Mouse (Mus musculus) hindbrain, embryonic 16.5 days (tissue): ENCODE data around the gene Serpinb1c. TPM values are rescaled to one million over a fixed set of nuclear protein-coding genes. Genes with fewer than 3 reads are reported as not detected.

ENCODE experiments used
- ATAC-seq: fragments of 200-750 bp; cut with Nextera tagmentation; 2 replicates; pipeline ENCODE4 v1.8.0; 2017; ENCODE audit warnings: moderate TSS enrichment, moderate library complexity
- H3K27ac ChIP-seq: fragments of 300-500 bp; sonication (generic); 2 replicates; pipeline ENCODE4 v1.5.1; 2014; ENCODE audit warnings: low read depth, mild to moderate bottlenecking, control low read depth, low read length, moderate library complexity
- H3K27me3 ChIP-seq: fragments of 300-500 bp; sonication (generic); replicated peaks from 2 replicates; pipeline ENCODE4 v1.6.1; 2014; ENCODE audit warnings: low read length; ENCODE audit not compliant: control insufficient read depth, insufficient read depth
- H3K36me3 ChIP-seq: fragments of 300-500 bp; sonication (generic); 2 replicates; pipeline ENCODE4 v1.6.1; 2014; ENCODE audit warnings: mild to moderate bottlenecking, low read length, moderate library complexity, mixed read lengths; ENCODE audit not compliant: control insufficient read depth, insufficient read depth
- H3K4me1 ChIP-seq: fragments of 300-500 bp; sonication (generic); 2 replicates; pipeline ENCODE4 v1.6.1; 2014; ENCODE audit warnings: low read depth, low read length; ENCODE audit not compliant: control insufficient read depth, insufficient read depth
- H3K4me2 ChIP-seq: fragments of 300-500 bp; sonication (generic); 2 replicates; pipeline ENCODE4 v1.6.1; 2014; ENCODE audit warnings: mild to moderate bottlenecking, low read length, control low read depth, moderate library complexity
- H3K4me3 ChIP-seq: fragments of 300-500 bp; sonication (generic); 2 replicates; pipeline ENCODE4 v1.5.1; 2014; ENCODE audit warnings: mild to moderate bottlenecking, low read length, control low read depth, moderate library complexity
- H3K9ac ChIP-seq: fragments of 300-500 bp; sonication (generic); 2 replicates; pipeline ENCODE4 v1.6.1; 2014; ENCODE audit warnings: low read depth, mild to moderate bottlenecking, control low read depth, low read length, moderate library complexity
- H3K9me3 ChIP-seq: fragments of 300-500 bp; sonication (generic); 2 replicates; pipeline ENCODE4 v1.6.1; 2014; ENCODE audit warnings: mild to moderate bottlenecking, low read length, moderate library complexity; ENCODE audit not compliant: control insufficient read depth
- WGBS: fragments of 180-500 bp; shearing (Covaris S2); extraction: QIAGEN DNeasy Blood & Tissue Kit; methylation state at CpG from one replicate; pipeline ENCODE4 v1.1.7; 2014; 5-methylcytosine and 5-hydroxymethylcytosine counted together
- polyA plus RNA-seq: library from polyadenylated mRNA; unstranded; fragments of >200 nt; fragmentation: Nextera tagmentation; extraction: Ambion mirVana; gene quantifications from 2 replicates; pipeline ENCODE4 v1.2.1, GENCODE M21; 2015

Gene Serpinb1c
- polyA plus RNA-seq, 1 experiment from 2014 or later: not detected

- 71% methylated on average over 6 of the region's 6 CpGs for WGBS
- Histone ChIP-seq H3K4me2 (no peak overlapping the region), H3K9ac (no peak overlapping the region), H3K4me1 (no peaks in the 10 kb centered on the region), H3K4me3 (no peak overlapping the region), H3K27ac (no peak overlapping the region), H3K9me3 (no peaks in the 10 kb centered on the region), H3K27me3 (no peaks in the 10 kb centered on the region), H3K36me3 (no peaks in the 10 kb centered on the region)
- no peak for ATAC-seq
Measured at GRCm38 (mm10) chr13:32833237-32833636, 64.8 kb downstream of the Serpinb1c start.

GRCm38 (mm10) chr13:32832776-32833175 lies 65.2 kb downstream of the Serpinb1c start:
- no peak for ATAC-seq

GRCm38 (mm10) chr13:32831505-32832273 lies 66.3 kb downstream of the Serpinb1c start:
- whole genome bisulfite sequencing: 72% methylated on average over 3 of the region's 3 CpGs
- Histone ChIP-seq H3K36me3 (no peaks in the 10 kb centered on the region), H3K9ac (no peak overlapping the region), H3K4me2 (no peak overlapping the region), H3K27ac (no peak overlapping the region), H3K4me3 (no peak overlapping the region), H3K27me3 (no peaks in the 10 kb centered on the region), H3K4me1 (no peaks in the 10 kb centered on the region), H3K9me3 (no peaks in the 10 kb centered on the region)
- ATAC-seq: no peak

More at GRCm38 (mm10) chr13:32832776-32833175, 65.2 kb downstream of the Serpinb1c start:
- Histone ChIP-seq H3K4me3 (no peak overlapping the region), H3K36me3 (no peaks in the 10 kb centered on the region), H3K9me3 (no peaks in the 10 kb centered on the region), H3K9ac (no peak overlapping the region), H3K27me3 (no peaks in the 10 kb centered on the region), H3K27ac (no peak overlapping the region), H3K4me1 (no peaks in the 10 kb centered on the region), H3K4me2 (no peak overlapping the region)
- WGBS: 73% methylated on average over 3 of the region's 3 CpGs

Other genes starting within 250 kb of the Serpinb1c start
- gene Mylk4, start 114.3 kb downstream of the Serpinb1c start, polyA plus RNA-seq: 0.14 and 0.55 TPM in 2 replicates
- 33.9 and 35.6 TPM in 2 replicates for gene Wrnip1, start 96.2 kb downstream of the Serpinb1c start, polyA plus RNA-seq
- not detected in 2 replicates for gene D930007J09Rik, start 95.4 kb downstream of the Serpinb1c start, polyA plus RNA-seq
- gene Serpinb1a, start 47.0 kb downstream of the Serpinb1c start, polyA plus RNA-seq: 1.9 and 2.5 TPM in 2 replicates
- 1.7 and 2.5 TPM in 2 replicates for gene Serpinb6b, start 67.0 kb upstream of the Serpinb1c start, polyA plus RNA-seq
- gene Serpinb9, start 105.0 kb upstream of the Serpinb1c start, polyA plus RNA-seq: 2.4 and 3.1 TPM in 2 replicates
- gene Serpinb9b, start 129.2 kb upstream of the Serpinb1c start, polyA plus RNA-seq: 0.14 and 0.17 TPM in 2 replicates
- gene Serpinb1b, start 180.4 kb upstream of the Serpinb1c start, polyA plus RNA-seq: 26.4 and 34.9 TPM in 2 replicates